Mouse (Mus musculus) cerebellum, adult 2 months (tissue): Measurements from ENCODE around the gene Gm12169. TPM values are rescaled to one million over a fixed set of nuclear protein-coding genes. Genes with fewer than 3 reads are reported as not detected.

Experiments
- DNase-seq, 2 experiments: peaks; one replicate each; pipeline ENCODE4 v3.0.0; 2021
- H3K27ac ChIP-seq: fragments of 200-500 bp; 2 replicates; pipeline ENCODE4 v1.5.1; 2012; ENCODE audit warnings: low read length, control low read depth, inconsistent platforms; ENCODE audit not compliant: insufficient read depth
- H3K27me3 ChIP-seq: fragments of 200-500 bp; 2 replicates; pipeline ENCODE4 v1.6.1; 2012; ENCODE audit warnings: inconsistent platforms, mild to moderate bottlenecking, low read length, moderate library complexity; ENCODE audit not compliant: control insufficient read depth, insufficient read depth
- H3K4me1 ChIP-seq: fragments of 200-500 bp; 2 replicates; pipeline ENCODE4 v1.6.1; 2011; ENCODE audit warnings: low read length; ENCODE audit not compliant: control insufficient read depth, insufficient read depth
- H3K4me3 ChIP-seq: fragments of 200-500 bp; replicated peaks from 2 replicates; pipeline ENCODE3; 2011; ENCODE audit warnings: mild to moderate bottlenecking, low read depth, low read length, control low read depth; ENCODE audit not compliant: insufficient read depth
- CTCF ChIP-seq: fragments of 200-500 bp; IDR thresholded peaks from 2 replicates; pipeline ENCODE4 v1.5.1; 2011; ENCODE audit warnings: low read depth, mild to moderate bottlenecking, control low read depth, low read length, moderate library complexity, borderline replicate concordance; ENCODE audit not compliant: insufficient read depth
- POLR2A ChIP-seq: fragments of 200-500 bp; IDR thresholded peaks from 2 replicates; pipeline ENCODE4 v1.6.1; 2011; ENCODE audit warnings: low read length, control low read depth, borderline replicate concordance; ENCODE audit not compliant: insufficient read depth
- WGBS: fragments of 180-500 bp; shearing (Covaris S2); methylation state at CpG from one replicate; pipeline ENCODE4 v1.1.7; 2018; 5-methylcytosine and 5-hydroxymethylcytosine counted together
- polyA plus RNA-seq: library from polyadenylated mRNA; depleted of rRNA; stranded (reverse); fragments of >200 nt; gene quantifications from 2 replicates; pipeline ENCODE4 v1.2.3, GENCODE M21; 2012; rRNA removed

The Gm12169 gene
- polyA plus RNA-seq, 1 experiment, result not detected

GRCm38 (mm10) chr11:46565967-46566366 is 42.0 kb downstream of the Gm12169 start:
- 94% methylated on average over 2 of the region's 2 CpGs for WGBS
- Histone ChIP-seq H3K27ac (no peak overlapping the region), H3K4me3 (no peak overlapping the region), H3K4me1 (no peaks in the 10 kb centered on the region), H3K27me3 (no peaks in the 10 kb centered on the region)
- TF ChIP-seq POLR2A (no peak), CTCF (no peak)
- no peak for DNase-seq

- H3K27me3 ChIP-seq, result no peaks in the 10 kb centered on the region
- H3K4me3 ChIP-seq, result no peak overlapping the region
- H3K27ac ChIP-seq, result no peak overlapping the region
- DNase-seq, result no peak
- no peaks in the 10 kb centered on the region for H3K4me1 ChIP-seq
- TF ChIP-seq POLR2A (no peak), CTCF (no peak)
- WGBS, result 89% methylated on average over 1 of the region's 1 CpGs
Measured at GRCm38 (mm10) chr11:46569107-46569506, 45.1 kb downstream of the Gm12169 start.

- TF ChIP-seq CTCF (no peak), POLR2A (no peak)
- Histone ChIP-seq H3K4me3 (no peak within 1 kb of the TSS), H3K4me1 (no peaks in the 10 kb centered on the region), H3K27me3 (no peaks in the 10 kb centered on the region), H3K27ac (no peak within 1 kb of the TSS)
- no peak for DNase-seq
- WGBS, result 96% methylated on average over 1 of the region's 1 CpGs
Measured at GRCm38 (mm10) chr11:46571327-46571726, 47.3 kb downstream of the Gm12169 start, which contains the start of gene BC053393. Gene BC053393 (plus strand): TSS chr11:46571536.

- no peak overlapping the region for H3K4me3 ChIP-seq
- no peaks in the 10 kb centered on the region for H3K27me3 ChIP-seq
- no peak for TF ChIP-seq POLR2A
- TF ChIP-seq CTCF, result no peak
- WGBS, result 58% methylated on average over 5 of the region's 5 CpGs
- no peak for DNase-seq
- H3K4me1 ChIP-seq, result no peaks in the 10 kb centered on the region
- H3K27ac ChIP-seq, result no peak overlapping the region
Measured at GRCm38 (mm10) chr11:46578771-46579281, 54.8 kb downstream of the Gm12169 start.

- Histone ChIP-seq H3K27ac (no peak overlapping the region), H3K4me1 (no peaks in the 10 kb centered on the region), H3K4me3 (no peak overlapping the region), H3K27me3 (no peaks in the 10 kb centered on the region)
- no peak for DNase-seq
- WGBS, result 79% methylated on average over 3 of the region's 3 CpGs
- no peak for TF ChIP-seq POLR2A
- TF ChIP-seq CTCF, result no peak
Measured at GRCm38 (mm10) chr11:46580428-46580827, 56.4 kb downstream of the Gm12169 start.

GRCm38 (mm10) chr11:46582741-46583140 is 58.7 kb downstream of the Gm12169 start:
- H3K4me3 ChIP-seq, result no peak overlapping the region
- no peak for DNase-seq
- H3K27ac ChIP-seq, result no peak overlapping the region
- TF ChIP-seq POLR2A (no peak), CTCF (no peak)
- WGBS, result 85% methylated on average over 5 of the region's 5 CpGs
- no peaks in the 10 kb centered on the region for H3K27me3 ChIP-seq
- H3K4me1 ChIP-seq, result no peaks in the 10 kb centered on the region

Other genes with a start within 250 kb of the Gm12169 start
- gene Cyfip2, start 211.4 kb upstream of the Gm12169 start, polyA plus RNA-seq, result 200 and 203 TPM in 2 replicates
- gene Itk, start 134.7 kb upstream of the Gm12169 start, polyA plus RNA-seq, result 0.30 and 0.39 TPM in 2 replicates
- gene Fam71b, start 127.7 kb upstream of the Gm12169 start, polyA plus RNA-seq, result not detected in 2 replicates
- gene Med7, start 87.3 kb upstream of the Gm12169 start, polyA plus RNA-seq, result 37.6 and 39.4 TPM in 2 replicates
- 0.35 and 0.70 TPM in 2 replicates for gene Havcr2, start 69.3 kb upstream of the Gm12169 start, polyA plus RNA-seq
- not detected in 2 replicates for gene BC053393, start 47.3 kb downstream of the Gm12169 start, polyA plus RNA-seq
- gene Dppa1, start 105.0 kb downstream of the Gm12169 start, polyA plus RNA-seq, result not detected in 2 replicates
- not detected in 2 replicates for gene Timd2, start 182.8 kb downstream of the Gm12169 start, polyA plus RNA-seq
- gene Havcr1, start 210.9 kb downstream of the Gm12169 start, polyA plus RNA-seq, result not detected in 2 replicates